Mouse (Mus musculus) right cerebral cortex, postnatal 4 days (tissue): ENCODE measurements around the gene Mex3b.

ENCODE experiments used
- DNase-seq: peaks from one replicate; pipeline ENCODE4 v3.0.0-alpha.2; 2022

Gene Mex3b

GRCm38 (mm10) chr7:82867271-82868121 lies at the start of gene Mex3b:
Gene Mex3b, plus strand, starts transcription at chr7:82867333.
- peak; percentile 63 for DNase-seq

GRCm38 (mm10) chr7:82819541-82819940 lies 47.6 kb upstream of the Mex3b start:
- no peak for DNase-seq

- no peak for DNase-seq
Observed at GRCm38 (mm10) chr7:82820661-82821060, 46.5 kb upstream of the Mex3b start.

- no peak for DNase-seq
Observed at GRCm38 (mm10) chr7:82821501-82821900, 45.6 kb upstream of the Mex3b start.

GRCm38 (mm10) chr7:82822528-82822927 lies 44.6 kb upstream of the Mex3b start:
- DNase-seq, result no peak

- DNase-seq, result no peak
Observed at GRCm38 (mm10) chr7:82828193-82828592, 38.9 kb upstream of the Mex3b start.

- DNase-seq, result no peak
Observed at GRCm38 (mm10) chr7:82829516-82829915, 37.6 kb upstream of the Mex3b start.

GRCm38 (mm10) chr7:82834471-82834870 lies 32.7 kb upstream of the Mex3b start:
- DNase-seq, result no peak

GRCm38 (mm10) chr7:82838414-82838813 lies 28.7 kb upstream of the Mex3b start:
- no peak for DNase-seq

- DNase-seq, result no peak
Observed at GRCm38 (mm10) chr7:82838965-82839675, 28.0 kb upstream of the Mex3b start.

- DNase-seq, result no peak
Observed at GRCm38 (mm10) chr7:82842222-82842920, 24.8 kb upstream of the Mex3b start.

GRCm38 (mm10) chr7:82850756-82851155 lies 16.4 kb upstream of the Mex3b start:
- no peak for DNase-seq

- DNase-seq, result no peak
Observed at GRCm38 (mm10) chr7:82851670-82852069, 15.5 kb upstream of the Mex3b start.

- DNase-seq, result no peak
Observed at GRCm38 (mm10) chr7:82854195-82854766, 12.9 kb upstream of the Mex3b start.

- no peak for DNase-seq
Observed at GRCm38 (mm10) chr7:82858611-82859010, 8.5 kb upstream of the Mex3b start.

- DNase-seq, result no peak
Observed at GRCm38 (mm10) chr7:82860626-82861025, 6.5 kb upstream of the Mex3b start.

- DNase-seq, result no peak
Observed at GRCm38 (mm10) chr7:82863341-82863740, 3.8 kb upstream of the Mex3b start.

GRCm38 (mm10) chr7:82864260-82864990 lies 2.7 kb upstream of the Mex3b start:
- DNase-seq, result no peak

- DNase-seq, result peak; percentile 35
Observed at GRCm38 (mm10) chr7:82864991-82865771, 2.0 kb upstream of the Mex3b start.

GRCm38 (mm10) chr7:82865834-82866485 lies 1.2 kb upstream of the Mex3b start:
- DNase-seq, result peak; percentile 99
